9 mouse cellular contexts compared by ENCODE assay signal in genomic region chr1:42915062-42915461, GRCm38 (mm10). TPM values are rescaled to one million over a fixed set of nuclear protein-coding genes. Genes with fewer than 3 reads are reported as not detected.
DNase-seq lines count a peak whose midpoint lies in the region; ATAC-seq and TF ChIP-seq lines count a peak whose summit lies in the region.
"Had no signal": no experiment of that assay in that cellular context is flagged by ENCODE, and none has a peak within 500 bp of the region (broad histone marks: within the 10 kb centered on the region; RNA-seq: fewer than 3 reads in every experiment).

No protein-coding gene starts in this region.

- in situ Hi-C loops in ES-E14 (cut with MboI; ENCODE audit: low sequenced_read_pairs in 2 of 2, unreplicated experiment in 2 of 2), result loop anchor here (10.0 to 25.0 kb wide), 3 partner anchors 140 to 350 kb away; no protein-coding TSS in a partner anchor

- no peaks in the 10 kb centered on the region for H3K36me3 ChIP-seq in kidney, postnatal 0 days (ENCODE audit: insufficient read depth, low read length)
- no peaks in the 10 kb centered on the region for H3K36me3 ChIP-seq in ES-E14 (ENCODE audit: control insufficient read depth, insufficient read depth, low read length, poor library complexity, severe bottlenecking)
- no peaks in the 10 kb centered on the region for H3K36me3 ChIP-seq in intestine, embryonic 15.5 days
- H3K36me3 ChIP-seq: embryonic facial prominence, embryonic 15.5 days had no signal

- no peaks in the 10 kb centered on the region for H3K27me3 ChIP-seq in kidney, postnatal 0 days (ENCODE audit: insufficient read depth, low read length)
- no peaks in the 10 kb centered on the region for H3K27me3 ChIP-seq in intestine, embryonic 15.5 days (replicated peaks)
- H3K27me3 ChIP-seq: embryonic facial prominence, embryonic 15.5 days had no signal

- H3K9ac ChIP-seq in kidney, postnatal 0 days (ENCODE audit: low read depth, low read length), result no peak overlapping the region
- H3K9ac ChIP-seq in ES-E14 (ENCODE audit: insufficient read depth, low read depth, low read length, poor library complexity, severe bottlenecking), result no peak overlapping the region
- H3K9ac ChIP-seq in intestine, embryonic 15.5 days, result no peak overlapping the region
- H3K9ac ChIP-seq: embryonic facial prominence, embryonic 15.5 days had no signal

- H3K9me3 ChIP-seq in kidney, postnatal 0 days (replicated peaks; ENCODE audit: low read length), result no peaks in the 10 kb centered on the region
- H3K9me3 ChIP-seq in ES-E14 (ENCODE audit: control insufficient read depth, insufficient read depth, low read depth, low read length), result no peaks in the 10 kb centered on the region
- no peaks in the 10 kb centered on the region for H3K9me3 ChIP-seq in intestine, embryonic 15.5 days
- H3K9me3 ChIP-seq: embryonic facial prominence, embryonic 15.5 days had no signal

- peaks cover 10% of the 10 kb centered on the region for H3K4me1 ChIP-seq in kidney, postnatal 0 days (replicated peaks; ENCODE audit: insufficient read depth, low read length)
- no peaks in the 10 kb centered on the region; a peak in 1 of 4 replicates for H3K4me1 ChIP-seq in ES-E14 (ENCODE audit: control insufficient read depth in 2 of 2, insufficient read depth in 2 of 2, low read length in 2 of 2, poor library complexity in 1 of 2)
- H3K4me1 ChIP-seq in intestine, embryonic 15.5 days (replicated peaks), result no peaks in the 10 kb centered on the region

- DNase-seq in kidney, postnatal 0 days (ENCODE audit: low spot score), result peak; percentile 90
- no peak for DNase-seq in kidney, adult 8-10 months
- DNase-seq in ES-E14 (ENCODE audit: low read depth, low spot score), result no peak
- DNase-seq in telencephalon, adult 2 months (ENCODE audit: low read depth, low spot score), result peak; percentile 43
- no peak for DNase-seq in heart, postnatal 36 days

- H3K4me2 ChIP-seq in kidney, postnatal 0 days (ENCODE audit: low read length), result no peak overlapping the region
- H3K4me2 ChIP-seq in intestine, embryonic 15.5 days (replicated peaks), result no peak overlapping the region
- H3K4me2 ChIP-seq: embryonic facial prominence, embryonic 15.5 days had no signal

- no peak overlapping the region for H3K4me3 ChIP-seq in kidney, postnatal 0 days (replicated peaks; ENCODE audit: low read depth, low read length)
- H3K4me3 ChIP-seq in ES-E14 (ENCODE audit: insufficient read depth in 1 of 2, low read depth in 1 of 2, low read length in 2 of 2, poor library complexity in 1 of 2, severe bottlenecking in 1 of 2), result no peak overlapping the region
- no peak overlapping the region for H3K4me3 ChIP-seq in intestine, embryonic 15.5 days (replicated peaks)
- H3K4me3 ChIP-seq: embryonic facial prominence, embryonic 15.5 days had no signal

- peak; percentile 29; the same call in 1 of the 2 replicates for ATAC-seq in kidney, postnatal 0 days (replicated peaks; ENCODE audit: low FRiP score, low read depth)
- ATAC-seq in common myeloid progenitor, adult 5-6 weeks (replicated peaks; ENCODE audit: low read depth, poor library complexity, severe bottlenecking), result peak; percentile 82
- peak; percentile 73 for ATAC-seq in intestine, embryonic 15.5 days
- no peak for ATAC-seq in erythroblast, adult 5-6 weeks (replicated peaks; ENCODE audit: low FRiP score, poor library complexity, severe bottlenecking)

- WGBS in kidney, postnatal 0 days, result 11% methylated on average over 4 of the region's 4 CpGs
- 19% methylated on average over 4 of the region's 4 CpGs for WGBS in intestine, embryonic 15.5 days

- peak; percentile 83 for TF ChIP-seq CTCF in kidney, postnatal 0 days (IDR thresholded peaks at IDR 0.05; ENCODE audit: low read depth)

- intact Hi-C loops in heart, postnatal 36 days (cut with DNase I), result loop anchor here (1.0 to 2.0 kb wide), 3 partner anchors 151 to 350 kb away; no protein-coding TSS in a partner anchor

- no peak overlapping the region for H3K27ac ChIP-seq in kidney, postnatal 0 days
- no peak overlapping the region for H3K27ac ChIP-seq in ES-E14 (ENCODE audit: insufficient read depth, low read depth, low read length, poor library complexity, severe bottlenecking)
- H3K27ac ChIP-seq in intestine, embryonic 15.5 days, result no peak overlapping the region
- H3K27ac ChIP-seq: embryonic facial prominence, embryonic 15.5 days had no signal

TF ChIP-seq in ES-E14, 5 proteins besides CTCF, POLR2A, EP300 and RAD21:
- no peak for TF ChIP-seq MAFK (IDR thresholded peaks at IDR 0.05; ENCODE audit: insufficient read depth, low read depth, low read length)
- TF ChIP-seq ZC3H11A (IDR thresholded peaks at IDR 0.05; ENCODE audit: borderline replicate concordance, low read depth, low read length), result peak; percentile 80

RNA-seq across cellular contexts. Expression of gene Gpr45, which starts 37.6 kb away (rescaled TPM):
- 11.0 and 11.2 TPM in 2 replicates for polyA plus RNA-seq in kidney, postnatal 0 days (2015; fragmentation: Nextera tagmentation; extraction: Ambion mirVana)
- 0.58 and 0.89 TPM in 2 replicates for total RNA-seq in ES-E14 (2012; rRNA removed)
- total RNA-seq in common myeloid progenitor, adult 5-6 weeks (2017), result 2.1 and 2.7 TPM in 2 replicates
- polyA plus RNA-seq in intestine, embryonic 15.5 days (2015; fragmentation: Nextera tagmentation; extraction: Ambion mirVana), result 4.5 and 4.9 TPM in 2 replicates
- not detected in 2 replicates for total RNA-seq in erythroblast, adult 5-6 weeks (2015; ENCODE audit: low replicate concordance)
- total RNA-seq in erythroblast, adult 5-6 weeks (2017; ENCODE audit: low replicate concordance), result 0.28 TPM in 1 of 2 replicates, not detected in the other
- total RNA-seq in heart, postnatal 36 days (2021), result under 1 TPM; 0.19 to 0.67 TPM

Comparison
In these comparisons a context has a peak if more than half of its experiments do, and no peak if none do; other contexts are left out.
1. DNase-seq: peak in kidney, postnatal 0 days (single experiment) and telencephalon, adult 2 months (single experiment); none in kidney, adult 8-10 months (0 of 2), ES-E14 (single experiment) and heart, postnatal 36 days (0 of 2).